Mouse (Mus musculus): Measurements from ENCODE around the gene Pcdh7. TPM values are rescaled to one million over a fixed set of nuclear protein-coding genes. Genes with fewer than 3 reads are reported as not detected.

The Pcdh7 gene
- polyA plus RNA-seq, 1 experiment = 3.7 TPM

DNA sequence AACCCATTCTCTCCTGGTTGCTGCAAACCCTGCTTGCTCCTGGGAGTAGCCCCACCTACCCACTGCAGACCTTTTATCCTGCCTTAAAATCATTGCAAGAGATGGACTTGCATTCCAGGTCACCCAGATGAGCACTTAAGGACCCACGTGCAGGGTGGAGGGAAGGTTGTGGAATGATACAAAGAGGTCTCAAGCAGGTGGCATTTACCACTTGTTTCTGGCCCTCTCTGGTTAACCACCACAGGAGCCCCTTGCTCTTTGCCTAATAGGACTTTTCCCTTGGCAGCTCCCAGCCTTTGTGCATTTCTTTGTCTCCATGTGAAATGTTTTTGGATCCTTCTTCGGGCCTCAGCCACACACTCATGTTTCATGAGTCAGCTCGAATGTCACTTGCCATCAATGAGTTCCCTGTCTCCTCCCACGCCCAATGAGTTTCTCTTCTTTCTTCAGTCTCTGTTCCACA is 39.7 kb downstream of the Pcdh7 start:
- TF ChIP-seq POLR2A (IDR thresholded peaks at IDR 0.05; ENCODE audit: borderline replicate concordance, control insufficient read depth, low read depth, low read length) = no peak
- 23% methylated on average over 4 of the region's 4 CpGs for WGBS
- no peak overlapping the region for H3K27ac ChIP-seq (ENCODE audit: control insufficient read depth, insufficient read depth, low read depth, low read length, poor library complexity)
- H3K4me3 ChIP-seq (replicated peaks; ENCODE audit: control insufficient read depth, low read depth, low read length) = no peak overlapping the region
- peaks cover 1% of the 10 kb centered on the region; the same call in 1 of the 2 replicates for H3K4me1 ChIP-seq (ENCODE audit: control insufficient read depth, insufficient read depth, low read length)

DNA sequence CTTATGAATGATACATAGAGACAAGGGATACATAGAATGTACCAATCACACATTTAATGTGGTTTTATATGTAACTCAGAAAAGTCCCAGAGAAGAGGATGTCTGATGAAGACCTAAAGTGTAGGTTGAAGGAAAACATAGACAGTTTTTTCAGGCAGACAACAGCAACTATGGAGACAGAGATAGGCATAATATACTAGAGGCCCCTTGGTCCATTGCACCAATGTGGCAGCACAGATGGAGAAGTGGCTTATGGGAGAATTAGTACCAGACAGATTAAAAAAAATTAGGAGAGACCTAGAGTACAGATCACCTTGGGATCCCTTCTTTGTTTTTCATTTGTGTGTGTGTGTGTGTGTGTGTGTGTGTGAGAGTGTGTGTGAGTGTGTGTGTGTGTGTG is 41.2 kb downstream of the Pcdh7 start:
- Histone ChIP-seq H3K4me1 (ENCODE audit: control insufficient read depth, insufficient read depth, low read length) (peaks cover 1% of the 10 kb centered on the region; the same call in 1 of the 2 replicates), H3K27ac (ENCODE audit: control insufficient read depth, insufficient read depth, low read depth, low read length, poor library complexity) (no peak overlapping the region), H3K4me3 (replicated peaks; ENCODE audit: control insufficient read depth, low read depth, low read length) (no peak overlapping the region)
- TF ChIP-seq CTCF (IDR thresholded peaks at IDR 0.05; ENCODE audit: control insufficient read depth, insufficient read depth, low read length) (no peak), POLR2A (IDR thresholded peaks at IDR 0.05; ENCODE audit: borderline replicate concordance, control insufficient read depth, low read depth, low read length) (no peak)

DNA sequence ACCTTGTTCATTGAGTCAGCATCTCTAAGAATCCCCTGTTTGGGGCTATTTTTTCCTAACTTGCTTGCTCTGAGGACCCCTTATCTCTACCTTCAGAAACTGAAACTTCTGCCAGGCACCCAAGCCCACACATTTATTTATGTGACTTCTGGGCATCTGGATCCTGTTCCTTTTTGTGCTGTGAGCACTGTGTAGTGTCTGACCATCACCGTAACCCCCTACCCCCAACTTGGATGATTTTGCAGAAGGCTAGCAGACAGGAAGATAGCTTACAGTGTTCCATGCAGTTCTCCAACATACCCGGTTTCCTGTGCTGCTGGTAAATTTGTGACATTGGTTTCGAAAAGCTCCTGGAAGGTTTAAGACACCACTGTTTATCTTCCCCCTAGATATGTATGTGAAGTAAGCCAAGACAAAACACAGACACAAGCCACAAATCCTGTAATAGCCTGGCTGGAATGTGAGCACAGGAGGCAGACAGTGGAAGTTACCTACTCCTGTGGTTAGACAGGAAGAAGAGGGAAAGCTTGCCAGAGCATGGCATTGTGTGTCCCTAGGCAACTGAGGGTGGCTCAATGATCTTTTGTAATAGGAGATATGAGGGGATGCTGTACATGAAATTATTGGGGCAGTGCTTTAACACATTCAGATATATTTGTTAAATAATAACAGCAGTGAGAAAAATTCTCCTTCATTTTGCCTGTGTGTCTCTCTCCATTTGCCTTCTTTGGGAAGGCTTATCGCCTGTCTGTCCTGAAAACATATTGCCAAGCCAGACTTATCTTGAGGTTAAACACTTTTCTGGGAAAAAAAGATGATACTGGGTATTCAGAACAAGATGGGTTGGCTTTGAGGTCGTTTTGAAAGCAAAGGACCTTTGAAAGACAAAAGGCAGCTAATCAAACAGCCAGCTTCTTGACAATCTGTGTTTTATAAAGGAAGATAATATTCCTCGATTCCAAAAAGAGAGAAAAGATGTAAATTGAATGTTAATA is 42.6 kb downstream of the Pcdh7 start:
- Histone ChIP-seq H3K4me1 (ENCODE audit: control insufficient read depth, insufficient read depth, low read length) (peaks cover 1% of the 10 kb centered on the region; the same call in 1 of the 2 replicates), H3K4me3 (replicated peaks; ENCODE audit: control insufficient read depth, low read depth, low read length) (no peak overlapping the region), H3K27ac (ENCODE audit: control insufficient read depth, insufficient read depth, low read depth, low read length, poor library complexity) (no peak overlapping the region)
- WGBS = 28% methylated on average over 6 of the region's 6 CpGs
- TF ChIP-seq CTCF (IDR thresholded peaks at IDR 0.05; ENCODE audit: control insufficient read depth, insufficient read depth, low read length) (no peak), POLR2A (IDR thresholded peaks at IDR 0.05; ENCODE audit: borderline replicate concordance, control insufficient read depth, low read depth, low read length) (no peak)

DNA sequence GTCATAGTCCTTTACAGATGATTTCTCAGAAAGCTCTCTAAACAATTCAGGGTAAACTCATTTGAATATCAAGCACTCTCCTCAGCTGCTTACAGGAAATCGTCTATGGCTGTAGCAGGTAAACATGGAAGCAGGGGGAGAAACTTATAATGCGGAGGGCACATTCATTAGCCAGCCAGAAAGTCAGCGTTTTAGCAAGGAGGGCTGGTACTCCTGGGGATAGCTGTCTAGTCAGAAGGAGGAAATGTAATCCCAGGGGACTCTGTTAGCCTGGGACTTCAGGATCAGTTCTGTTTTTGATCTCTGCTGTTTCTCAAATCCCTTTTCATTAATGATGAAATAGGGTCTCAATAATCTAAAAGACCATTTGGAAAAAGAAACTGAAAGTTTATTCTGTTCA is 47.6 kb downstream of the Pcdh7 start:
- TF ChIP-seq POLR2A (IDR thresholded peaks at IDR 0.05; ENCODE audit: borderline replicate concordance, control insufficient read depth, low read depth, low read length) (no peak), CTCF (IDR thresholded peaks at IDR 0.05; ENCODE audit: control insufficient read depth, insufficient read depth, low read length) (no peak)
- no peaks in the 10 kb centered on the region for H3K4me1 ChIP-seq (ENCODE audit: control insufficient read depth, insufficient read depth, low read length)
- WGBS = 50% methylated on average over 3 of the region's 3 CpGs
- no peak overlapping the region for H3K27ac ChIP-seq (ENCODE audit: control insufficient read depth, insufficient read depth, low read depth, low read length, poor library complexity)
- H3K4me3 ChIP-seq (replicated peaks; ENCODE audit: control insufficient read depth, low read depth, low read length) = no peak overlapping the region

DNA sequence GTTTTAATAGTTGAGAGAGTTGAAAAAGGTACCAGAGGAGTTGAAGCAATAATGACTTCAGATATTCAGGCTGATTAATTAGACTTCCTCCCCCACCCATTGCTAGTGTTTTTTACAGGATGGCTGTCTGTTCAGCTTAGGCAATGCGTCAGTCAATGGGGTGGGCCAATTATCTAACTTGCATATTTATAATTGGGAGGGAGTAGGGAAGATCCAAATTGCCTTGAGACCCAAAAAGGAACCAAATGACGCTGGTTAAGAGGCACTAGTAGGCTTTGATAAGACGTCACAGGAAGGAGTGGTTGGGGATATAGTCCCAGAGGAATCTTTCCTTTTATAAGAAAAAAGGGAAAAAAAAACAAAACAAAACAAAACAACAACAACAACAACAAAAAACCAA is 49.6 kb downstream of the Pcdh7 start:
- no peaks in the 10 kb centered on the region for H3K4me1 ChIP-seq (ENCODE audit: control insufficient read depth, insufficient read depth, low read length)
- H3K27ac ChIP-seq (ENCODE audit: control insufficient read depth, insufficient read depth, low read depth, low read length, poor library complexity) = no peak overlapping the region
- WGBS = 62% methylated on average over 3 of the region's 3 CpGs
- TF ChIP-seq POLR2A (IDR thresholded peaks at IDR 0.05; ENCODE audit: borderline replicate concordance, control insufficient read depth, low read depth, low read length) (no peak), CTCF (IDR thresholded peaks at IDR 0.05; ENCODE audit: control insufficient read depth, insufficient read depth, low read length) (no peak)
- no peak overlapping the region for H3K4me3 ChIP-seq (replicated peaks; ENCODE audit: control insufficient read depth, low read depth, low read length)

DNA sequence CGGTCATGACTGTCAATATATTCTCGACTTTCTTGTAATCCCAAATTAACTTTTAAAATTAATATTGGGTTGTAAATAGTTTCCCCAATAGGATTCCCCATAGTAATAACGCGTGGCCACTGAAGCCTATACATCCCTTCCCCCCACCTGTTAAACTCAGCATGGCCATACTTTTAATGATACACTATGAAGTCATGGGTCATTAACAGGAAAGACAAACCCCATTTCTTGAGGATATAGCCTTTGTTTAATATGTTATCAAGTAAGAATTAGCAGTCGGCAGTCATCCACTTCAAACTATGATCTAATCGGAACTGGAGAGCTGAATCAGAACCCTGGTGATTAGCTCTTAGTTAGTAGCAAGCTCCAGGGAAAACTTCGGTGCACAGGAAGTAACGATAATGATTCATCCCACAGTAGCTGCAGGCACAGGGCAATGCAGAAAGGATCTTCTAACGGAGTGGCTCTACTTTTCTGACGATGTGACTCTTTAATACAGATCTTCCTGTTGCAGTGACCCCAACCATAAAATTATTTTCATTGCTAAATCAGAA is 50.8 kb downstream of the Pcdh7 start:
- Histone ChIP-seq H3K4me1 (ENCODE audit: control insufficient read depth, insufficient read depth, low read length) (no peaks in the 10 kb centered on the region), H3K4me3 (replicated peaks; ENCODE audit: control insufficient read depth, low read depth, low read length) (no peak overlapping the region), H3K27ac (ENCODE audit: control insufficient read depth, insufficient read depth, low read depth, low read length, poor library complexity) (no peak overlapping the region)
- 88% methylated on average over 10 of the region's 10 CpGs for WGBS
- TF ChIP-seq CTCF (IDR thresholded peaks at IDR 0.05; ENCODE audit: control insufficient read depth, insufficient read depth, low read length) (no peak), POLR2A (IDR thresholded peaks at IDR 0.05; ENCODE audit: borderline replicate concordance, control insufficient read depth, low read depth, low read length) (no peak)

DNA sequence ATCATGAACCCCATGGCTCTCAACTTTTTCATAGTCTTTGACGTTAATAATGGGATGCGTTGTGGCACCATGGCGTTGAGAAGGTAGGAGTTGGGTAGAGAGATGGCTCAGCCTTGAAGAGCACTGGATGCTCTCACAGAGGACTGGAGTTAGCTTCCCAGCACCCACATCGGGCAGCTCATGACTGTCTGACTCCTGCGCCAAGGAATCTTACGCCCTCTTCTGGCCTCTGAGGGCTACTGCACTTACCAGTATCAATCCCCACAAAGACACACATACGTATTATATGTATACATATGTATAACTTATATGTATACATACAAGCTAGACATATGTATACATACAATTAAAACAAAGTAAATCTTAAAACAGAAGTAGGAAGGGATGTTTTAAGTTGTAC is 51.9 kb downstream of the Pcdh7 start:
- WGBS = 89% methylated on average over 7 of the region's 7 CpGs
- no peaks in the 10 kb centered on the region for H3K4me1 ChIP-seq (ENCODE audit: control insufficient read depth, insufficient read depth, low read length)
- H3K27ac ChIP-seq (ENCODE audit: control insufficient read depth, insufficient read depth, low read depth, low read length, poor library complexity) = no peak overlapping the region
- no peak overlapping the region for H3K4me3 ChIP-seq (replicated peaks; ENCODE audit: control insufficient read depth, low read depth, low read length)
- TF ChIP-seq CTCF (IDR thresholded peaks at IDR 0.05; ENCODE audit: control insufficient read depth, insufficient read depth, low read length) (no peak), POLR2A (IDR thresholded peaks at IDR 0.05; ENCODE audit: borderline replicate concordance, control insufficient read depth, low read depth, low read length) (no peak)

DNA sequence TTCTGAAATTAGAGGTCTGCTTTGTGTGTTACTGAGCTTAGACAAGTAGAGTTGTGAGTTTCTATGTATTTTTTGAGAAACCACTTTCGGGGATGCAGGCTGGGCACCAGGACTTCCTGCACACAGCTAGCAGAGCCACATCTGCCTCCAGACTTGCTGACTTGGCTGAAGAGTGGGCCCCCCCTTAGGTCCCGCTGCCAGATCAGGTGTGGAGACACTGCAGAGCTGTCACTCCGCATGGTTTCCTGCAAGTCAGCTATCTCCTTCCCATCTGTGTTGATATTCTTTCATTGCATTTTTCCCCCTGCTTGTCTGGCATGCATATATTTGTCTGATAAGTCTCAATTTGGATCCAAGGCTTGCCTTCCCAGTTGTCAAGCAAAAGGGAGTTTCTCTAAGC is 52.6 kb downstream of the Pcdh7 start:
- TF ChIP-seq POLR2A (IDR thresholded peaks at IDR 0.05; ENCODE audit: borderline replicate concordance, control insufficient read depth, low read depth, low read length) = no peak
- no peak overlapping the region for H3K4me3 ChIP-seq (replicated peaks; ENCODE audit: control insufficient read depth, low read depth, low read length)
- no peak overlapping the region for H3K27ac ChIP-seq (ENCODE audit: control insufficient read depth, insufficient read depth, low read depth, low read length, poor library complexity)
- WGBS = 19% methylated on average over 3 of the region's 3 CpGs
- H3K4me1 ChIP-seq (ENCODE audit: control insufficient read depth, insufficient read depth, low read length) = no peaks in the 10 kb centered on the region
